Mouse (Mus musculus): ENCODE measurements around the gene Slc35f1.

DNA sequence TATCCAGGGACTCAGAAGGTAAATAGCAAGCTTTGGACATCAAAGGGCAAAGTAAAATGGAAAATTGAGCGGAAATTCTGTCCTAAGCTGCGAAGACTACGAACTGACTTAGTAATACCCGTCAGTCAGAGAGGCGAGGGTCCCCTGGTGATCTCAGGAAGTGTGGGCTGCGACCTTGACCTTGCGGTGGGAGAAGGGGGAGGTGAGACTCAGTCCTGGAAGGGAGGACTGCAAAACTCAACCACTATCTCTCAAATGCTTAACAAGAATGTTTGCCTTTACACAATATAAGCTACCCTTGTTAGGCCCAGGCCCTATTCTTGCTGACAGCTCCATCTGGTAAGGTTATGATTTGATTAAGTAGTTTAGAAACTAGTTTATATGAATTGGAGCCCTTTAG, 466.0 kb downstream of the Slc35f1 start:
- TF ChIP-seq TAL1 (IDR thresholded peaks at IDR 0.05; ENCODE audit: low read length) (no peak), GATA1 (IDR thresholded peaks at IDR 0.05; ENCODE audit: low read length) (no peak)

All from erythroblast, embryonic 14.5 days (primary cell).